Mouse (Mus musculus): ENCODE results near the gene Timmdc1. TPM values are rescaled to one million over a fixed set of nuclear protein-coding genes. Genes with fewer than 3 reads are reported as not detected.

The Timmdc1 gene
- 26.4 and 28.4 TPM in 2 replicates for polyA plus RNA-seq (2014; fragmentation: Nextera tagmentation; extraction: Ambion mirVana)

GRCm38 (mm10) chr16:38522129-38523084 is at the start of gene Timmdc1:
Timmdc1 (minus strand) TSS chr16:38522663.
- no peaks in the 10 kb centered on the region for H3K9me3 ChIP-seq (replicated peaks; ENCODE audit: control insufficient read depth, low read length)
- H3K9ac ChIP-seq (ENCODE audit: low read length) = peak within 1 kb of the TSS; percentile 94
- H3K4me2 ChIP-seq (ENCODE audit: low read length) = peak within 1 kb of the TSS; percentile 64
- peaks cover 11% of the 10 kb centered on the region for H3K4me1 ChIP-seq (ENCODE audit: control insufficient read depth, insufficient read depth, low read length)
- H3K4me3 ChIP-seq (ENCODE audit: low read depth, low read length) = peak within 1 kb of the TSS; percentile 95
- H3K36me3 ChIP-seq (ENCODE audit: control insufficient read depth, insufficient read depth, low read length) = peaks cover 40% of the 10 kb centered on the region
- ATAC-seq = peak; percentile 99
- under 1% methylated on average over 73 of the region's 73 CpGs for WGBS
- H3K27ac ChIP-seq (ENCODE audit: low read depth, low read length) = peak within 1 kb of the TSS; percentile 90
- H3K27me3 ChIP-seq (replicated peaks; ENCODE audit: control insufficient read depth, insufficient read depth, low read length) = no peaks in the 10 kb centered on the region
- peak; percentile 98 for DNase-seq (ENCODE audit: low spot score)

DNA sequence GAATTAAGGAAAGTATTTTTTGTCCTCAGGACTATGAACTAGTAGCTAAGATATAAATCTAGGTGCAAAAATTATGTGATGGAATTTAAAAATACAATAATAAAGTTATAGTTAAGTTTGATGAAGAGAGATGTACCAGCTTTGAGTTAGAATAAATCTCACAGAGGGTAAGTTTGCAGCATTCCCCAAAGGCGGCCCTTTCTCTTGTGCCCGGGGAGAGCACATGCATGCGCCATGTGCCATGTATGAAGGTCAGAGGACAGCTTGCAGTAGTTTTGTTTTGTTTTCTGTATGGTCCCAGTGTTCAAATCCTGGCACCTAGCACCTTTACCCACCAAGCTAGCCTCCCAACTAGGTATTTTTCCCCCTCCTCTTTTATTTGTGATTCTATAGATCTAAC is 49.0 kb upstream of the Timmdc1 start:
- DNase-seq (ENCODE audit: low spot score) (no peak), ATAC-seq (no peak)
- Histone ChIP-seq H3K36me3 (ENCODE audit: control insufficient read depth, insufficient read depth, low read length) (peaks cover 62% of the 10 kb centered on the region), H3K4me3 (ENCODE audit: low read depth, low read length) (no peak overlapping the region), H3K9ac (ENCODE audit: low read length) (no peak overlapping the region), H3K4me1 (ENCODE audit: control insufficient read depth, insufficient read depth, low read length) (no peaks in the 10 kb centered on the region), H3K27me3 (replicated peaks; ENCODE audit: control insufficient read depth, insufficient read depth, low read length) (no peaks in the 10 kb centered on the region), H3K9me3 (replicated peaks; ENCODE audit: control insufficient read depth, low read length) (no peaks in the 10 kb centered on the region), H3K4me2 (ENCODE audit: low read length) (no peak overlapping the region), H3K27ac (ENCODE audit: low read depth, low read length) (no peak overlapping the region)
- WGBS = 95% methylated on average over 3 of the region's 3 CpGs

DNA sequence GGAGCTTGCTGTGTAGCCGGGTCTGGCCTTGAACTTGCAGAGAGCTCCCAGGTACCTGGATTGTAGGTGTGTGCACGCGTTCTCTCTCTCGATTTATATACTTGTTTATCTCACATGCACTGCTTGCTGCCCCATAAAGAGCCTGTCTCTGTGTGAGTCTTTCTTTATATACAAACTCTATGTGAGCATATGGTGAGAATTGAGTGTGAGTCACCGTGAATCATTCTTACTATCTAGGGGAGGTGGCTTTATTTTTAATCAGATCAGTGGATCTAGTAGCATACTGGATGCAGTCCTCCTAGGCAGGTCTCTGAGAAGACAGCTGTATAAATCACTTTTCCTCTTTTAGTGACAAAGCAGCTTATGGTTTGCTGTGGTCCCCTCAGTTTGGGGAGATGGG is 45.7 kb upstream of the Timmdc1 start:
- ATAC-seq = no peak
- H3K4me1 ChIP-seq (ENCODE audit: control insufficient read depth, insufficient read depth, low read length) = peaks cover 8% of the 10 kb centered on the region
- no peak overlapping the region for H3K4me2 ChIP-seq (ENCODE audit: low read length)
- H3K9me3 ChIP-seq (replicated peaks; ENCODE audit: control insufficient read depth, low read length) = no peaks in the 10 kb centered on the region
- H3K9ac ChIP-seq (ENCODE audit: low read length) = no peak overlapping the region
- no peak overlapping the region for H3K27ac ChIP-seq (ENCODE audit: low read depth, low read length)
- no peak for DNase-seq (ENCODE audit: low spot score)
- 97% methylated on average over 5 of the region's 5 CpGs for WGBS
- no peaks in the 10 kb centered on the region for H3K27me3 ChIP-seq (replicated peaks; ENCODE audit: control insufficient read depth, insufficient read depth, low read length)
- H3K4me3 ChIP-seq (ENCODE audit: low read depth, low read length) = no peak overlapping the region
- peaks cover 55% of the 10 kb centered on the region for H3K36me3 ChIP-seq (ENCODE audit: control insufficient read depth, insufficient read depth, low read length)

GRCm38 (mm10) chr16:38563516-38563915 is 41.1 kb upstream of the Timmdc1 start:
- Histone ChIP-seq H3K4me1 (ENCODE audit: control insufficient read depth, insufficient read depth, low read length) (peaks cover 8% of the 10 kb centered on the region), H3K4me2 (ENCODE audit: low read length) (peak overlapping the region; percentile 62), H3K4me3 (ENCODE audit: low read depth, low read length) (peak overlapping the region; percentile 72), H3K36me3 (ENCODE audit: control insufficient read depth, insufficient read depth, low read length) (peaks cover 24% of the 10 kb centered on the region), H3K9me3 (replicated peaks; ENCODE audit: control insufficient read depth, low read length) (no peaks in the 10 kb centered on the region), H3K9ac (ENCODE audit: low read length) (peak overlapping the region; percentile 81; the same call in 1 of the 2 replicates), H3K27me3 (replicated peaks; ENCODE audit: control insufficient read depth, insufficient read depth, low read length) (no peaks in the 10 kb centered on the region), H3K27ac (ENCODE audit: low read depth, low read length) (no peak overlapping the region)
- 40% methylated on average over 10 of the region's 10 CpGs for WGBS
- ATAC-seq = no peak
- DNase-seq (ENCODE audit: low spot score) = no peak

DNA sequence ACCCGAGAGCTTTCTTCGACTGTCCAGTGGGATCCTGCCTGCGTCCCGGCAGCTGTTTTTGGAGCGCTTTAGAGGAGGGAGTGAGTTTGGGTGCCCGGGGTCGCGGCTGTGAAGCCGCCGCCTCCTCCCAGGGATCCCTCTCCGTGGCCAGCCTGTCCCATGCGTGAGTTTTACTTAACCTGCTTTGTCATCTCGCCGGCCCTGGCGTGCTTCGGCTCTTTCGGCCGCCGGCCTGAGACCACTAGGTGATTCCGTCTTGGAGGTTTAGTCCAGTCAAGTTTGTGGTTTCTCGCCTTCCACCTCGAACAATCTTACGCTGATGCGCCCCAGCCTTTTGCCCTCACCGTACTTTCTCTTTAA is 40.5 kb upstream of the Timmdc1 start:
- H3K4me3 ChIP-seq (ENCODE audit: low read depth, low read length) = peak overlapping the region; percentile 72
- no peaks in the 10 kb centered on the region for H3K27me3 ChIP-seq (replicated peaks; ENCODE audit: control insufficient read depth, insufficient read depth, low read length)
- ATAC-seq (no peak), DNase-seq (ENCODE audit: low spot score) (no peak)
- no peak overlapping the region; the same call in 1 of the 2 replicates for H3K27ac ChIP-seq (ENCODE audit: low read depth, low read length)
- peaks cover 19% of the 10 kb centered on the region for H3K36me3 ChIP-seq (ENCODE audit: control insufficient read depth, insufficient read depth, low read length)
- no peaks in the 10 kb centered on the region for H3K9me3 ChIP-seq (replicated peaks; ENCODE audit: control insufficient read depth, low read length)
- H3K4me1 ChIP-seq (ENCODE audit: control insufficient read depth, insufficient read depth, low read length) = peaks cover 8% of the 10 kb centered on the region
- peak overlapping the region; percentile 62 for H3K4me2 ChIP-seq (ENCODE audit: low read length)
- WGBS = 1% methylated on average over 25 of the region's 25 CpGs
- H3K9ac ChIP-seq (ENCODE audit: low read length) = peak overlapping the region; percentile 81

GRCm38 (mm10) chr16:38562131-38562967 is 39.9 kb upstream of the Timmdc1 start:
- Histone ChIP-seq H3K27ac (ENCODE audit: low read depth, low read length) (peak overlapping the region; percentile 55; the same call in 1 of the 2 replicates), H3K4me1 (ENCODE audit: control insufficient read depth, insufficient read depth, low read length) (peaks cover 8% of the 10 kb centered on the region), H3K9me3 (replicated peaks; ENCODE audit: control insufficient read depth, low read length) (no peaks in the 10 kb centered on the region), H3K27me3 (replicated peaks; ENCODE audit: control insufficient read depth, insufficient read depth, low read length) (no peaks in the 10 kb centered on the region), H3K4me3 (ENCODE audit: low read depth, low read length) (peak overlapping the region; percentile 72), H3K9ac (ENCODE audit: low read length) (peak overlapping the region; percentile 81), H3K4me2 (ENCODE audit: low read length) (peak overlapping the region; percentile 62), H3K36me3 (ENCODE audit: control insufficient read depth, insufficient read depth, low read length) (peaks cover 17% of the 10 kb centered on the region)
- peak; percentile 98 for ATAC-seq
- peak; percentile 97 for DNase-seq (ENCODE audit: low spot score)
- 8% methylated on average over 37 of the region's 37 CpGs for WGBS

DNA sequence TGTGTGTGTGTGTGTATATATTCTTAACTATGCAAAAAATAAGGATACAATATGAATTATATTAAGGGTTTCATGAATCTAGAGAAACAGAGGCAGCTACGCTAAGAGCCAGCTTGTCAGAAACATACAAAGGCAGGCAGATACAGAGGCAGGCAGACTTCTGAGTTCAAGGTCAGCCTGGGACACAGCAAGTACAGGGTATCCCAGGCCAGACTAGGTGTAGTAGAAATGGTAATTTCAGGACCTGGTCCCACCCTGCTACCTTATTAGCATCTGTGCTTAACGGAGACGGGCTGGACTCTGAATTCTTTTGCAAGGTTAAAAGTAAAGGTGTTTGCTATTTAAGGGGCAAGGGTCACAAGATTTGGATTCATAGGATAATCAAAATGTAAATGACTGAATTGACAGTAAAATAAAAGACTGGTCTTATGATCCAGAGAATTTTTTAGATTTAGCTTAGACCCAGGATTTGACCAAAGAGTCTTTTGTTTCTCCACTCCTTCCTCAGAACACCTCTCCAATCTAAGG is 35.8 kb upstream of the Timmdc1 start, which contains the start of gene Tmem39a:
Gene Tmem39a (plus strand): TSS at position 478 of the 528 bp plus-strand sequence.
- no peak within 1 kb of the TSS for H3K4me2 ChIP-seq (ENCODE audit: low read length)
- H3K4me3 ChIP-seq (ENCODE audit: low read depth, low read length) = no peak within 1 kb of the TSS
- peaks cover 4% of the 10 kb centered on the region; the same call in 1 of the 2 replicates for H3K27me3 ChIP-seq (replicated peaks; ENCODE audit: control insufficient read depth, insufficient read depth, low read length)
- WGBS = 85% methylated on average over 3 of the region's 3 CpGs
- no peaks in the 10 kb centered on the region for H3K4me1 ChIP-seq (ENCODE audit: control insufficient read depth, insufficient read depth, low read length)
- H3K9me3 ChIP-seq (replicated peaks; ENCODE audit: control insufficient read depth, low read length) = no peaks in the 10 kb centered on the region
- no peak within 1 kb of the TSS for H3K27ac ChIP-seq (ENCODE audit: low read depth, low read length)
- no peak for ATAC-seq
- H3K9ac ChIP-seq (ENCODE audit: low read length) = no peak within 1 kb of the TSS
- no peaks in the 10 kb centered on the region for H3K36me3 ChIP-seq (ENCODE audit: control insufficient read depth, insufficient read depth, low read length)
- no peak for DNase-seq (ENCODE audit: low spot score)

- Histone ChIP-seq H3K4me1 (ENCODE audit: control insufficient read depth, insufficient read depth, low read length) (no peaks in the 10 kb centered on the region), H3K36me3 (ENCODE audit: control insufficient read depth, insufficient read depth, low read length) (no peaks in the 10 kb centered on the region), H3K4me2 (ENCODE audit: low read length) (no peak overlapping the region), H3K9ac (ENCODE audit: low read length) (no peak overlapping the region), H3K27me3 (replicated peaks; ENCODE audit: control insufficient read depth, insufficient read depth, low read length) (peaks cover 4% of the 10 kb centered on the region; the same call in 1 of the 2 replicates), H3K27ac (ENCODE audit: low read depth, low read length) (no peak overlapping the region), H3K4me3 (ENCODE audit: low read depth, low read length) (no peak overlapping the region), H3K9me3 (replicated peaks; ENCODE audit: control insufficient read depth, low read length) (no peaks in the 10 kb centered on the region)
- 87% methylated on average over 3 of the region's 3 CpGs for WGBS
- ATAC-seq (no peak), DNase-seq (ENCODE audit: low spot score) (no peak)
Measured at GRCm38 (mm10) chr16:38555988-38556387, 33.5 kb upstream of the Timmdc1 start.

All from forebrain, embryonic 14.5 days (tissue).